Mouse (Mus musculus): Measurements from ENCODE around the gene Tcl1b1.
"Not testable (repeated sequence)": the region's sequence is repeated elsewhere in the genome, so short reads cannot be mapped to it uniquely, and the experiment has no call there.

DNA sequence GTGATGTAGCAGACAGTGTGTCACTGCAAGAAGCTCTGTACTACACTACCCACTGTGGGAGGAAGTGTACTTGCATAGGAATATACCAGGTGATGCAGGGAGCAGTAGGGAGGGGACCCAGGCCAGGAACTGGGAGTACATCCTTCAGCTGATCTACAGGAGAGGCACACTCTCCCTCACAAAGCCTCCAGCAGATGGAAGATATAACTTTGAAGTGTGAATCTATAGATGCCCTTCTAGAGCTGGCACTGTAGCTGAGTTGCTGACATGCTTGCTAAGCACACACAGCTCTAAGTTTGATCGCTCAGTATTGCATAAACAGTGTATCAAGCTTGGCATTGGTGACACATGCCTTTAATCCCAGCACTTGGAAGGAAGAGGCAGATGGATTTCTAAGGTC, 21.8 kb upstream of the Tcl1b1 start:
- not testable (repeated sequence) for TF ChIP-seq POLR2A (IDR thresholded peaks at IDR 0.05; ENCODE audit: borderline replicate concordance, low read depth, low read length); CTCF (IDR thresholded peaks at IDR 0.05; ENCODE audit: low read depth, low read length)

Data from bone marrow macrophage, adult 2 months (primary cell).